Mouse (Mus musculus) CH12.LX (cell line): Measurements from ENCODE around the gene Tet3.

ENCODE experiments used
- BHLHE40 ChIP-seq: IDR thresholded peaks from 2 replicates; pipeline ENCODE4 v1.6.1; 2011; ENCODE audit warnings: mild to moderate bottlenecking, low read depth, low read length, improper control_type of control experiment
- CTCF ChIP-seq, 2 experiments: IDR thresholded peaks in 1 of 2; conservative IDR thresholded peaks in 1 of 2; 2 replicates each; pipeline ENCODE4 v1.5.1; 2011 to 2012; ENCODE audit warnings: low read depth in 2 of 2, low read length in 2 of 2, improper control_type of control experiment in 1 of 2, inconsistent platforms in 1 of 2, mild to moderate bottlenecking in 1 of 2, moderate library complexity in 1 of 2
- EP300 ChIP-seq: IDR thresholded peaks from 2 replicates; pipeline ENCODE4 v1.6.1; 2011; ENCODE audit warnings: low read length, improper control_type of control experiment
- GABPA ChIP-seq: IDR thresholded peaks from 2 replicates; pipeline ENCODE4 v1.6.1; 2012; ENCODE audit warnings: low read depth, low read length, improper control_type of control experiment, inconsistent platforms; ENCODE audit not compliant: insufficient replicate concordance
- HCFC1 ChIP-seq: IDR thresholded peaks from 2 replicates; pipeline ENCODE4 v1.6.1; 2012; ENCODE audit warnings: low read depth, mild to moderate bottlenecking, inconsistent platforms, low read length, improper control_type of control experiment
- MAFK ChIP-seq: IDR thresholded peaks from 2 replicates; pipeline ENCODE4 v1.6.1; 2011; ENCODE audit warnings: low read length, improper control_type of control experiment; ENCODE audit not compliant: insufficient replicate concordance
- MXI1 ChIP-seq: IDR thresholded peaks from 2 replicates; pipeline ENCODE4 v1.6.1; 2011; ENCODE audit warnings: mild to moderate bottlenecking, low read depth, low read length, improper control_type of control experiment
- NELFE ChIP-seq: IDR thresholded peaks from 2 replicates; pipeline ENCODE4 v1.6.1; 2011; ENCODE audit warnings: low read depth, low read length, improper control_type of control experiment
- POLR2A ChIP-seq: IDR thresholded peaks from 2 replicates; pipeline ENCODE4 v1.6.1; 2011; ENCODE audit warnings: low read depth, mild to moderate bottlenecking, improper control_type of control experiment, low read length
- POLR2AphosphoS2 ChIP-seq: IDR thresholded peaks from 2 replicates; pipeline ENCODE4 v1.6.1; 2011; ENCODE audit warnings: low read depth, low read length, improper control_type of control experiment
- TBP ChIP-seq: conservative IDR thresholded peaks from 2 replicates; pipeline ENCODE4 v1.6.1; 2011; ENCODE audit warnings: low read depth, low read length, improper control_type of control experiment
- ZC3H11A ChIP-seq: IDR thresholded peaks from 2 replicates; pipeline ENCODE4 v1.6.1; 2012; ENCODE audit warnings: low read depth, mild to moderate bottlenecking, inconsistent platforms, low read length, improper control_type of control experiment

DNA sequence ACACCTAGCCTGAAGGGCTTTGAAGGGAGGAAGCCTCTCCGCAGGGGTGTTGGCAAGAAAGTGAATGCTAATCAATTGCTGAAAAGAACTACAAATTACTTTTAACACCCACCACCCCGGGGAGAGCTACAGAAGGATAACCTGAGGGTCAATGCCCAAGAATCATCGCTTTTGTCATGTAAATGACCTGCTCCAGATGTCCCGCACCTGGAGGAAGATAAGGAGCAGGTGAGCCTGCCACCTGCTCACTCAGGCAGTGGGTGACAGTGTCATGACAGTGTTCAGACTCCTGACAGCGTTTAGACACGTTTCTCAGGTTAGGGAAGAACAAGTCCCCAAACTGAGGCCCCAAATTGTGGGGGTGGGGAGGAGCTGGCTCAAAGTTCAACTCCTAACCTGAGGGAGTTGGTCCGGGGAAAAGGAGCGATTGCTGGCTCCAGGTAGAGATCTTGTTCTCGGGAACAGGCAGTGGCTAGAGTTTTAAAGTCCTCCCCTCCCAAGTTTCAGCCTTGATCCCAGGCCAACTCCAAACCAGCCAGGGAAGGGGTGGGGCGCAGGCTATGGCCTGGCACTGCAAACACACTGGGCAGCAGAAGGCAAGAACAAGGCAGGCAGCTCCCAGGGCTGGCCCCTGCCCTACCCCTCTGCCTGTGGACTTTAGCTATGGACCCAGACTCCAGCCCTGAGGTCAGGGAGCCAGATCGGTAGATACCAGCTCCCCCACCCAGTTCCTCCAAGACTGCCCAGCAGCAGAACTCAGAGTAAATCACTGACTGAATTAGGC lies 36.8 kb downstream of the Tet3 start:
- TF ChIP-seq GABPA (no peak), BHLHE40 (no peak), TBP (no peak), POLR2A (no peak), CTCF (conservative IDR thresholded peaks at IDR 0.05 in 1 of 2, IDR thresholded peaks at IDR 0.05 in 1 of 2; ENCODE audit: low read depth in 2 of 2, low read length in 2 of 2) (no peak), HCFC1 (no peak), NELFE (no peak), MAFK (no peak), ZC3H11A (no peak), POLR2AphosphoS2 (no peak), MXI1 (no peak), EP300 (no peak)
